Mouse (Mus musculus): ENCODE measurements around the gene Cers2. TPM values are rescaled to one million over a fixed set of nuclear protein-coding genes. Genes with fewer than 3 reads are reported as not detected.
"Not testable (repeated sequence)": the region's sequence is repeated elsewhere in the genome, so short reads cannot be mapped to it uniquely, and the experiment has no call there.

Gene Cers2
- total RNA-seq, 4 experiments from 2014 or later = 30.6 to 35.5 (median 33.4) TPM

DNA sequence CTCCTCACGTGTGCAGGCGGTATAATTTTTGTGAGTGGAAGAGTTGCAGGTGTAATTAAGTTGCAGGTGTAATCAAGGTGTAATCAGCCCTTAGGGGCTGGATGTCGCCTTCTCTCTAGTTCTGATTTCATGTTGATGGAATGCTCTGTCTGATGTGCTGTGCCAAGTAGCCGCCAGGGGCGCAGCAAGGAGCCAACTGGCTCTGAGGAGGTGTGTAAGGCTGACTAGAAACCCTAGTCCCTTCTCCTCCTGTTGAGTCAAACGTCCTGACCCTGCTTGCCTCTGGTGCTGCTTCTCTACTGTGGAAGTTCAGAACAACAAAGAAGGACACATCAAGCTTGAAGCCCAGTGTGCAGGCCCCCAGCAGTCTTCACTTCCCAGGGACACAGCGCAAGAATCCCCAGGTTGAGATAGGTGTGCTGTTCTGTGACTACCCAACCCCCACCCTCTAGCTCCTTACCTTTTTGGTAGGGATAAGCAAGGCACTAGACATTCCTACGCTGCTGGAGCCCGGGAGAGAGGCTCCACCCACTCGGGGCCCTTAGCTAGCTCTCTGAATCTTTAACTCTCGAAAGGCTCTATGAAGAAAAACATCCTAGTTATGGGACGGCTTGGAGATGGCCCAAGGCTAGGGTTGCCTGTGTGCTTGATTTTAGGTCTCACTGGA, 3.0 kb downstream of the Cers2 start:
- DNase-seq (ENCODE audit: low spot score) = no peak

DNA sequence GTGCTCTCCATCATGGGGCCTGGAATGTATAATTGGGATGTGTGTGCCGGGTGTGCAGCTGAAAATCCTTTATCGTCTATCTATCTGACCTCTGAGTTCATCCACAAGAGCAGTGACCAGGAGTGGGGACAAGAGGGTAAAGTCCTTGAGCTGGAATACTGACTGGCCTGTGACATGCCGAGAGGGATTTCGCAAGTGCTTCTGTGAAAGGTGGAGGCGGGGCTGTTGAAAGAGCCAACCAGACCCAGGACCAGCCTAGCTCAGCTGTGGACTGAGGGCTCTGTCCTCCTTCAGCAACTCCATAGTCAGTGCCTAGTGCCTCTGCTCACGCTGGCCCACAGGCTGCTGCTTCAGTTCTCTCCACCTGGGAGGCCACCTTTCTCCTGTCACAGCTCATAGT, 4.0 kb downstream of the Cers2 start:
- DNase-seq (ENCODE audit: low spot score) = no peak

DNA sequence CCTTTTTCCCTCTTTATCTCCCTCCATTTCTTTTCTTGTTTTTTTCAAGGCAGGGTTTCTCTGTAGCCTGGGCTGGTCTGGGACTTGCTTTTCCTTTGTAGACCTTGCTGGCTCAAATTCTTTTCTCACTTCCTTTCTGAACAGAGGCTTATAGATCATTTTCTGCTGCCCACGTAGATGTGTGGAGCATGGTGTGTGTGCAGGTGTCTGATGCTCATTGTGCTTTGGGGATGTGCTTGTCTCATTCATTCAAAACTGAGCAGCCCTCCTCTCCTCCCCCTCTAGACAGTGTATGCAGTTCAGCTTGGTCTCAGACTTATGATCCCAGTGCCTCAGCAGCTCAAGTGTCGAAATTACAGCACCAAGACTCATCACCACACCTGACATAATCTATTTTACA, 4.5 kb downstream of the Cers2 start:
- no peak for DNase-seq (ENCODE audit: low spot score)

- DNase-seq (ENCODE audit: low spot score) = no peak
Measured at GRCm38 (mm10) chr3:95319701-95320625, 5.4 kb downstream of the Cers2 start.

DNA sequence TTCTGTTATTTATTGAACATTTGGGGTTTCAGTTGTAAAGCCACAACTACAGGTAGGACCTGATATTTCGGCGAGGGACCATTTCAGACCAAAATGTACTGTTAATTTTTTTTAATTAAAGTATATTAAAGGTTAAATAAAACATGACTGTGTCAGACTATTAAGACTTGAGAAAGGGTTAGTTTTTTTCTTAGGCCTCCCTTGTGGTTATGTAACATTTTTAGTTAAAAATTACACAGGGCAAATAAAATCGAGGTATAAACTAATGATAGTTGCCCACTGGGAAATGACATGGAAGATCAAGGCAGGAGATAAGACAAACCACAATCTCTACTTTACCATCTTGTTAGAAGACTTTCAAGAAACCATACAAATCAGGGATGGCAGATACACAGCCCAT, 8.8 kb downstream of the Cers2 start:
- no peak for DNase-seq (ENCODE audit: low spot score)

- no peak for DNase-seq (ENCODE audit: low spot score)
Measured at GRCm38 (mm10) chr3:95324454-95325144, 10.0 kb downstream of the Cers2 start.

DNA sequence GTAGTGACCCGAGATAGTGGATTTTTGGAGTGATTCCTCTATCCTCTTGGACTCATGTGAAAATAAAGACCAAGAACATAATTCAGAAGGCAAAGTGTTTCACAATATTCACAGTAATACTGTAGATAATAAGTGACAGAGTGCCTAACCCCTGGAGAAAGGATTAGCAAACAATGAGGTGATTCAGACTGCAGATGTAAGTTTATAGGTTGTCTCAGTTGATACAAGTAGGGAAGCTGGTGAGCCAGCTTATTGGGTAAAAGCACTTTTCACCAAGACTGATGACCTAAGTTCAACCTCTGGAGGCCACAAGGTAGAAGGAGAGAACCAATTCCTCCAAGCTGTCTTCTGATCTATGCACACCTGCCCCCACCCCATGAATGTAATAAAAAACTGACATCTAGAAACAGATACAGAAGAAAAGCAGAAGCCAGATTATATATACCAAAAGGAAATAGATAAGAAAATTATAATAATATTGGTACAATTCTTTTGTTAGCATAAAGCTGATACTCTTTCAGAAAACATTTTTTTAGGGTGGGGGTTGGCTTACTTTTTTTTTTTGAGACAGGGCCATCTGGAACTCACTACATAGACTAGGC, 14.3 kb downstream of the Cers2 start:
- no peak for DNase-seq (ENCODE audit: low spot score)

- DNase-seq (ENCODE audit: low spot score) = no peak
Measured at GRCm38 (mm10) chr3:95331528-95331927, 16.9 kb downstream of the Cers2 start.

GRCm38 (mm10) chr3:95337345-95337744, 22.8 kb downstream of the Cers2 start:
- no peak for DNase-seq (ENCODE audit: low spot score)

- DNase-seq (ENCODE audit: low spot score) = no peak
Measured at GRCm38 (mm10) chr3:95338251-95338650, 23.7 kb downstream of the Cers2 start.

DNA sequence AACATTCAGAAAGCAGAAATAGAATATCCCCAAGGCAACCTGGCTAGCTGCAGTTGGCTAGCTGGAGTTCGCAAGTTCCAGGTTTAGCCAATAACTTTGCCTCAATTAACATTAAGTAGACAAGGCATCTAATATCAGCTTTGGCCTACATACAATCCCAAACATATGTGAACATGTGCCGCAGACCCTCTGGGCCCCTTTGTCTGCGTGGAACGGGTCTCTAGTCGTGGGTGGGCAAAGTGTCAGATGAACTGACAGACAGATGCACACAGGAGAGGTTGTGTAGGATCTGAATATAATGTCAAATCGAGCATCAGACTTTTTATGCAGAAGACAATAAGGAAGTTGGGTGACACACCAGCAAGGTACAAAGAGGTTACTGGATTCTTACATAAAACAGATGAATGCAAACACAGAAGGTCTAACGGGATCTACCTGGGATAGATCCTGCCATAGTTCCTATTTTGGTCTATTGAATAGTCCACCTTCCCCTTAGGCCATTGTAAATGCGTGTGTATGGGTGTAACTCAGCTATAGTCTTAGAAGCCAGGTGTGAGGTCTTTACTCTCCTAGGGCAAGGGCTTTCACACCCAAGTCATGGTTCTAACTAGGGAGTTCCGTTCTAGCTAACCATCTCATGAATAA, 28.9 kb downstream of the Cers2 start:
- DNase-seq (ENCODE audit: low spot score) = not testable (repeated sequence)

DNA sequence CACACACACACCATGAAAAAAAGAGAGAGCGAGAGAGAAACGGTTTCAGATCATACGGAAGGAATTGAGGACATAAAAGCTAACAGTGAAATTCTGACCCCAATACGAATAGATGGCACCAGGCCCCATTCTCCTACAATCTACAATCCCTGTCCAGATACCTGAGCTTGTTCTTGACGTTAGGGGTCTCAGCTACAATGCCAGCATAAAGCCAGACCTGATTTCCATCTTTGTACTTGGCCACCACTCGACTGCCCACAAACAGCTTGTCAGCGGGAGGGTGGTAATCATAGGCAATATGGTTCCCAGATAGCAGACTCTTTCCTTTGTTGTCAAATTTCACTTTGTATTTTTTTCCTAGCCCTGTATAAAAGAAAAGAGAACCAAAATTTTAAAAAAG, 31.9 kb downstream of the Cers2 start:
- no peak for DNase-seq (ENCODE audit: low spot score)

DNA sequence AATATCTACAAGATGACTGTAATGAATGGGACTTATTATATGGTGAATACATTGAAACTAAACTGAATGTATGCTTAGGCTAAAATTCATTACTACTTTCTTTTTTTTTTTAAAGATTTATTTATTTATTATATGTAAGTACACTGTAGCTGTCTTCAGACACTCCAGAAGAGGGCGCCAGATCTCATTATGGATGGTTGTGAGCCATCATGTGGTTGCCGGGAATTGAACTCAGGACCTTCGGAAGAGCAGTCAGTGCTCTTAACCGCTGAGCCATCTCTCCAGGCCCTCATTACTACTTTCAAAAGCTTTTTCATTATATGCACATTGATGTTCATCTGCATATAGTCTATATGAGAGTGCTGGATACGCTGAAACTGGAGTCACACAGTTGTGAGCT, 33.8 kb downstream of the Cers2 start:
- DNase-seq (ENCODE audit: low spot score) = not testable (repeated sequence)

GRCm38 (mm10) chr3:95349491-95349890, 34.9 kb downstream of the Cers2 start:
- DNase-seq (ENCODE audit: low spot score) = no peak

GRCm38 (mm10) chr3:95355911-95356544, 41.4 kb downstream of the Cers2 start:
- not testable (repeated sequence) for DNase-seq (ENCODE audit: low spot score)

DNA sequence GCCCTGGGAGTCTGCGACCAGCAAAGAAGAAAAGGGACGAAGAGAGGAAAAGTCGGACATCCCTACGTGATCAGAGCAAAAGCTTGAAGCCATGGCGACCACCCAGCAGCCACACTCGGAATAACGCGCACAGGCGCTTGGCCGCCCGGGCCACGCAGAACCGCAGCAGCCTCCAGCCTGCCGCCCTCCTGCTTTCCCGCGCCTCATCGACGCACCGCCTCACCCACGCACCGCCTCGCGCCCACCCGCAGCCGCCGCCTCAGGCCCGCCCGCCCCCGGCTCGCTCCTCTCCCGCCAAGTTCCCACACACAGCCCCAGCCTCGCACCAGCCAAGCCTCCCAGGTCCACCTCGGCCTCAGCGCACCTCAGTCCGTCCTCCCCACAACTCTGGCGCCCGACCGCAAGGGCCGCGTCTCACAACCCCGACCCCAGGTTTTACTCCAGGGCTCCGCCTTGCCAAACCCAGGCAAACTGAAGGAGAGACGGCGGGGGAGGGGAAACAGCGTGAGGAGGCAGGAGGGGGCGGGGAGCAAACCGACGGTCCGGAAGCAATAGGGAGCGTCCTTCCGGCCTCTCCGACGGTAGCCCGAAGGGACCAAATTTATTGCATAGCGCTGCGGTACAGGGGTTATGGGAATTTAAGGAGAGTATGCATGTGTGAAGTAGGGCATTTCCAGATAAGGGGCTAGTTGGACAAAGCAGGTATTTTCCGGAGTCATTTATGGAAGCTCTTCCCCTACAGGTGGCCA, 42.3 kb downstream of the Cers2 start, which contains the start of gene Setdb1:
Setdb1 (minus strand) TSS at position 502 of the 749 bp plus-strand sequence.
- DNase-seq (ENCODE audit: low spot score) = peak; percentile 97

DNA sequence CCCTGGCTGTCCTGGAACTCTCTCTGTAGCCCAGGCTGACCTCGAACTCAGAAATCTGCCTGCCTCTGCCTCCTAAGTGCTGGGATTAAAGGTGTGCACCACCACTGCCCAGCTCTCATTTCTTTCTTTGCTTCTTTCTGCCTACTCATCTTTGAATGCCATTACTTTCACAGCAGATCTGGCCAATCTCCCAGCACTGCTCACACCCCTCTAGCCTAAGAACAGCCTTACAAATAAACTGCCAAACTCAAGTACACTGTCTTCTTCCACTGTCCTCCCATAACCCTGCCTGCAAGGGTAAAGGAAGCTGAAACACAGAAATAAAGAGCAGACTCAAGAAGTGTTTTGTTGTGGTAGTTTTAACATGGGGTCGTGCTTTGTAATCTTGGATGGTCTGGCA, 43.2 kb downstream of the Cers2 start:
- DNase-seq (ENCODE audit: low spot score) = no peak

GRCm38 (mm10) chr3:95360276-95360675, 45.7 kb downstream of the Cers2 start:
- DNase-seq (ENCODE audit: low spot score) = not testable (repeated sequence)

DNA sequence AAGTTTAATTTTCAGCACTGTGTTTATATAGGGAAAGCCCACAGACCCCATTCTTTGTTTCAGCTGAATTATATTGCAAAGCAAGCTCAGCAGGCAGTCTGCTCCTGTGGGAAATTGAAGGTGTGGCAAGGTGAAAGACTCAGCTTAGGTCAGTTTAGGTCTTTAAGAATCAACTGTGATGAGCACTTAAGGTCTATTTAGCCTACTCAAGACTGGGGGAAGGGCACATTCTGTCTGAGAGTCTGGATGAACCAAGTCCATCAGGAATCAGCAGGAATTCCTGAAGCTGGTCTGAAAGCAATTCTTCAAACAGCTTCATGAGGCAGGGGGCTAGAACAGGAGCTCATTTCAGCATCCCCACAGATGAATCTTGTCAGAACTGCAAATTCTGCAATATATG, 55.5 kb downstream of the Cers2 start:
- no peak for DNase-seq (ENCODE audit: low spot score)

Data from heart, adult 8-10 months (tissue).